Mouse (Mus musculus) left cerebral cortex, postnatal 4 days (tissue): ENCODE results near the gene Ubqln4. TPM values are rescaled to one million over a fixed set of nuclear protein-coding genes. Genes with fewer than 3 reads are reported as not detected.
A peak's percentile ranks its signal among the peaks of the same experiment; 100 is the strongest.

ENCODE experiments used
- DNase-seq: peaks from one replicate; pipeline ENCODE4 v3.0.0-alpha.2; 2022
- intact Hi-C: fragments of 180-260 bp; cut with DNase I; formaldehyde crosslinking; loops from one replicate; pipeline ENCODE4 v1.15.1; 2025
- total RNA-seq, 2 experiments: library from RNA; stranded (reverse); gene quantifications; 2 replicates each; pipeline ENCODE4 v1.2.3; 2021

Ubqln4 gene
- 100 to 1,000 TPM in 1 of 2 experiments, 10 to 100 TPM in 1; 97.5 to 105 TPM for total RNA-seq

DNA sequence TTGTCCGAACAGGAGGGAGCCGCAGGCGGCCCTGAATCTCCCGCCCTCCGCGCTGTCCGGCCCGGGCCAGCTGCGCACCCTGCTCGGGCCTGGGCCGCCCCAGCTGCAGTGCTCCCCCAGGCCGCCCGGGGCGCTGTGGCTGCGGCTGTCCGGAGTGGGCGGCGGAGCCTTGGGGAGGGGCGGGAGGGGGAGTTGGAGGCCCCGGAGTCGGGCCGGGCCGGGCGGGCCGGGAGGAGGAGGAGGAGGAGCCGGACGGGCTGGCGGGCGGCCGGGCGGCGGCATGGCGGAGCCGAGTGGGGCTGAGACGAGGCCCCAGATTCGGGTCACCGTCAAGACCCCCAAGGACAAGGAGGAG, at the start of gene Ubqln4:
Ubqln4 (plus strand) TSS at position 234 of the 355 bp plus-strand sequence.
- peak; percentile 94 for DNase-seq
- intact Hi-C loops: no loop called here

DNA sequence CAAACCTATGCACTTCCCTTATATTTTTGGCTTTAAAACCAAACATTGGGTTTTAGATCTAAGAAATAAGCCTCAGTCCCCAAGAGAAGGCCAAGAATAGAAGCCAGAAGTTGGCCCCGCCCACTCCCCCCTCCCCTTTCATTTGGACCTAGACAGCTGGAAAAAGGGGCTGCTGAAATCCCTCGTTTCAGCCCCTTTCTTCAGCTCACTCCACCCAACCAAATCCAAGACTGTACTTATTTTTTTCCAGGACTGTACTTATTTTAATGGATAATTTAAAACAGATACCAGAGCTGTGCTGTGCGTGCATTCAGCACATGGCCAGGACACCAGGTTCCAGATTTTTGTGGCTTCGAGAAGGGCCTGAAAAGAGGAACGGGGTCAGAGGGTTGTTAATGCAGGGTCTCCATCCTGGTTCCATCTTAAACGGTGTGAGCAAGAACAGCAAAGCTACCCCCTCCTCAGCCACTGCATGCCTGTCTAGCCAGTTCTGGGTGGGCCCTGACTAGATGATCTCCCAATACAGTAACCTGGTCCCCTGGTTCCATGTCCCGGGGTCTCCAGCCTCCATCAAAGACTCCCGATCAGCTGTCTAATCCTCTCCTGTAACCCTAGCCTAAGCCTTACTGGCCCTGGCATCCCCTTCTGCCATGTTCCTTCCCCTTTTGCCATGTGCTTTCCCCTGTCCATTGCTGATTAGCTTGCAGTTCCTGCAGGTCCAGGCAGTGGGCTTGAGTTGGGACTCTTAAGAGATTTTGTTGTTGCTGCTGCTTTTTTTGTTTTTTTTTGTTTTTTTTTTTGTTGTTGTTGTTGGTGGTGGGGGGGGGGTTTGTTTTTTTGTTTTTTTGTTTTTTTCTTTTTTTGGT, 49.4 kb upstream of the Ubqln4 start:
- no peak for DNase-seq
- intact Hi-C loops: no loop called here

DNA sequence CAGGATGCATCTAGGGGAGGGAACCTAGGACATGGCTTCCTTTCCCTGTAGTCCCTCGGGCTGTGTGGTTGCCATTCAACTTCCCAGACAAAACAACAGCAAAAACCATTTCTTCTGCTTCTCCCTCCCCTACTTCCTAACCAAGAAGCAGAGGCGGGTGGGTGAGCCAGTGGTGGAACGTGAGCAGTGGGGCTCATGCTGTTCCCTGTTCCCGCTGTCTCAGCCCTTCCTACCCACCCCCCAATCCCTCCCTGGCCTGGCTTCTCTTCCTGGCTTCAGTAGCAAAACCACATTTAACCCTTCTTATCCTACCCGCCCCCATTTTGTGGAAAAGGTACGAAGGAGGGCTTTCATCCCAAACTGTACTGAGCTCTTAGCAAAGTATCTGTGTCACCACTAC, 48.5 kb upstream of the Ubqln4 start:
- no peak for DNase-seq

DNA sequence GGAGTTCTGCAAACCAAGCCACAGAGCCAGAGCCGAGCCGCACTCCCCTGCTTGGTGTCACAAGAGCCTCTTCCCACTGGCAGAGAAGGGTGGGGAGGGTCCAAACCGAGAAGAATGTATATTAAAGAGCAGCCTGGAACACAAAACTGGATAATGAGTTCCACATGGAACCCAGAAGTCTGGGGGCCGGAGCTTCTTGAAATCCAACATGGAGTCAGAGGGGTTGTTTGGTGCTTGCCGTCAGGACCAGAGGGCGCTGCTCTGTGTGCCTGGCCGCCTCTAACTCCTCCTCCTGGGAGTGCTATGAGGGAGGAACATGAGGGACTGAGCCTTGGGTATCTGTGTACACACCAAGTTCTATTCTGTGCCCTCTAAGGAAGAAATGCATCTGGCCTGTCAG, 47.8 kb upstream of the Ubqln4 start:
- intact Hi-C loops: no loop called here
- no peak for DNase-seq

More for the DNA sequence above, 48.5 kb upstream of the Ubqln4 start:
- intact Hi-C loops: no loop called here

DNA sequence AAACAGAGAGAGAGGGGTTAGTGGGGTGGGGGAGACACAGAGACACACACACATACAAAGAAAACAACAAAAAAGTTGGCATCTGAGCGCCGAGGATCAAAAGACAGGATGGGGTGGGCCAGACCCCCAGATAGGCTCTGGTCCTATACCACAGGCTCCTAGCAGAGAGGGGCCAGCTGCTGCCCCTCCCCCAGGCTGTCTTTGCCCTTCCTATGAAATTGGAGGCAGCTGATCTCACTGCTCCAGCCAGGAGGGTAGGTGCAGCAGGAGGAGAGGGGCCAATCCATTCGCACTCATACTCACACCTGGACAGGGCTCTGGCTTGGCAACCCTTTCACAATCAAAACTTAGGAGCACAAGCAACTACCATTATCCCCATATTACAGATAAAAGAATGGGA, 44.3 kb upstream of the Ubqln4 start:
- intact Hi-C loops: no loop called here
- no peak for DNase-seq

DNA sequence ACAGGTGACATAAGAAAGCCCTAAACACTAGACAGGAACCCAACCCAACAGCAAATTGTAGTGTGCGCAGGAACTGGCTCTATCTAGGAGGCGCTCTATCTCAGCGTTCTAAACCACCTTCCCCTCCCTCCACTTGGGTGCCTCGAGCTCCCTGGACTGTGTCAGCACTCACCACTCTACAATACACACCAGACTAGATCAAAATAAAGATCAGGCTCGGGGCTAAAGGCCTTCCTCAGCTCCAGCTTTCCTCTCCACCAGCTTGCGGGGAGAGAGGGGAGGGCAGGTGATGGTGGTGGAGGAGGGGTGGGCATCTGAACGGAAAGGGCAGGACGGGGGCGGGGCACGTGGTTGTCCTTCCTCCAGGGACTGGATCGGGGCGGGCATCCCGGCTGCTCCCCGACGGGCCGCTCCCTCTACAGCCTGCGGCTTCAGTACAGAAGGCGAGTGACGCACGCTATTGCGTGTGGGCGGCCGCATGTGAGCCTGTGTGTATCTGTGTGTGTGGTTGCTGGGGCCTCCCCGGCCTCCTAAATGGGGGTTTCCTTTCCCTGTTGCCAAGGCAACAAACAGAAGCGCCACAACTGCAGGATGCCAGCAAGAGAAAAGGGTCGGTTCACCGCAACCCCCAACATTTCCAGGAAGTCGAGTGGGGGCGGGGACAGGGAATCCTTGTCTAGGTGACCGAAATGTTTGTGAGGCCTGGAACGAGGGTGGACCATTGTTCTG, 43.7 kb upstream of the Ubqln4 start, which contains the start of gene Lmna:
Lmna (minus strand) TSS at position 265 of the 729 bp plus-strand sequence.
- intact Hi-C loops: no loop called here
- DNase-seq: peak; percentile 95

DNA sequence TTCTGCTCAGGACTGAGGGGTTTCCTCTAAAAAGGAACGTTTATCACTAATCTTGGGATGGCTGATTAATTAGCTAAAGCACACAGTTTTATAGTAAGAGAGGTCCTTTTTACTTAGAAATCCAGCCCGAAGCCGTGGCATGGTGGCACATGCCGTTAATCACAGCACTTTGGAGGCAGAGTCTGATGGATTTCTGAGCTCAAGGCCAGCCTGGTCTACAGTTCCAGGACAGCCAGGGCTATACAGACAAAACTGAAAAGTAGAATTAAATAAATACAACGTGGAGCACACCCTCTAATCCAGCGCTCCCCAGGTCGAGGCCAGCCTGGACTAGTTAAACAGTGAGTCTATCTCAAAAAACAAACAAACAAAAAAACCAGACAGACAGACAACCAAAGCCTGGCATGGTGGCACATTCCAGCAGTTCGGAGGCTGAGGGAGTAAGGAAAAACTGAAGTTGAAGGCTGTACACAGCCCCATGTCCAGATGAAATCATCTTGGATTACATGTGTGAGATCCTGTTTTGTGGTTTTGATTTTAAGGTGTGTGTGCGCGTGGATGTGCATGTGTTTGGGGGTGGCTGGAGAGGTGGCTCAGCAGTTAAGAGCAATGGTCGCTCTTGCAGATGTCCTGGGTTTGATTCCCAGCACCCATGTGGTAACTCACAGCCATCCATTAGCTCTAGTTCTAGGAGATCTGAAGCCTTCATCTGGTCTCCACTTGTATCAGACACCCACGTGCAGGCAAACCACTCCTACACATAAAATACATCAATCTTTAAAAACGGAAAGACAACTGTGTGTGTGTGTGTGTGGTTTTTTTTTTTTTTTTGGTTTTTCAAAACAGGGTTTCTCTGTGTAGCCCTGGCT, 42.9 kb upstream of the Ubqln4 start:
- no peak for DNase-seq
- intact Hi-C loops: no loop called here

DNA sequence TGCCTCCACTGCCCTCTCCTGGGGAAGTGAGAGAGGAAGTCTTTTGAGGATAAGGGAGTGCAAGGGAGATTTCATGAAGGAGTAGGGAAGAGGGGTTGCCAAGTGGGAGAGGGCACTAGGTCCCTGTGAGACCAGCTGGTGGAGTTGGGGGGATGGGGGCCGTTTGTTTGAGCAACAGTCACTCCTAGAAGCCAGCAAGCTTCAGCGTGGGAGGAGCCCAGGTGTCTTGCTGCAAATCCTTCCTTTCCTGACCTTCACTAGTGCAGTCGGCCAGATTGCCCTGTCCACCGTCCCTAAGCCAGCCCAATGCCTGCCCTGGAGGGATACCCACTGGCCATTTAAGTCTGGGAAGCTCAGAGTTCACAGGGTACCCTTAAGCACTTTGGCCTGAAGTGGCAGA, 42.0 kb upstream of the Ubqln4 start:
- no peak for DNase-seq
- intact Hi-C loops: no loop called here

DNA sequence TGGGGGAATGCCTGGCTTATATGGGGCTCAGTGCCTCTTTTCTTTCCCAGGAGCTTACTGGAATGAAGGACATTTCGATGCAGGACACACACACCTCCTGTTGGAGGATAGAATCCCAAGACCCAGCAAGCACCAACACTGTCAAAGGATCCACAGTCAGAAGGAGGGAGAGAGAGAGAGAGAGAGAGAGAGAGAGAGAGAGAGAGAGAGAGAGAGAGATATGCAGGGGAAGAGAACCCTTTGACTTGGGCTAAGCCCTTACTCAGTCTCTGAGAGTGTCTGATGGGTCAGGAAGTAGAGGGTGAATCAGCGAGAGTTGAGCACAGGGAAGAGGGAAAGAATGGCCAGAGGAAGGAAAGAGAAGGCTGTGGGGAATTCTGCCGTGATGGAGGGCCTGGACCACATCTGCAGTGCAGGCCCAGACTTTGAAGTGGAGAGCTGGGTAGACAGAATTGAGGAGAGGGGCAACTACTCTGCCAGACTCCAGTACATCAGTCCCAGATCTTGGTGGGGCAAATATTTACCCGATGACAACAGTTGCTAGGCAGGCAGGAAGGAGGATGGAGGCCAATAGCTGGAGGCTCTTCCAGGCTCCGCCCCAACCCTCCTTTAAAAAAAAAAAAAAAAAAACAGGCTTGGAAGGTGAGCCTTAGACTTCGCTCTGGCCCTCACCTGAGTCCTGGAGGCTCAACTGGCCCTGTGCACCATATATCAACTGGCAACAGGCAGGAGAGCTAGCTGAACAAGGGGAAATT, 41.2 kb upstream of the Ubqln4 start:
- no peak for DNase-seq
- intact Hi-C loops: no loop called here

DNA sequence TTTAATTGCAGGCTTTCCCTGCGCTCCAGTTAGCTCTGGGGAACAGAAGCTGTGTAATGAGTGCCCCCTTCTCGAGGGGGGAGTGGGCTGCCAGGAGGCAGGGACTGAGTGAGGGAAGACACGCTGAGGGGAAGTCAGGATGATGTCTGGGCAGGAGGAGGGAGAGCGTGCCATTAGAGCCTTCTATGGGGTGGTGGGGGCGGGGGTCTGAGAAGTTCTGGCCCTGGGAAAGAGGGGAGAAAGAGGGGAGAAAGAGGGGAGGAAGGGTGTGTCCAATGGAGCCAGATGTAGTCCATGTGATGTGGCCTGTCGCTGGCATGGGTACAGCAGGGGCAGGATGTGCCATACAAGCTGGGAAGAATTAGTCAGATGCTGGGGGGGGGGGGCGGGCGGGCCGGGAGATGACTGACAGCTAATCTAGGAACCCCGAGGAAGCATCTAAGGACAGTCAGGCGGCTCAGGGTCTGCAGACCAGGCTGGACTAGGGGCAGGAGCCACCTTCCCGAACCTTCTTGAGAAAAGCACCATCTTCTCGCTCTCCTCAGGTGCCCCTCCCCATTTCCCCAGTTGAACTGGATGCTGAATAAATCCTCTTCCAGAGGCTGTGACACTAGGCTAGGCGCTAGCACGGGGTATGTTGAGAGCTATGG, 40.5 kb upstream of the Ubqln4 start:
- DNase-seq: no peak
- intact Hi-C loops: no loop called here

DNA sequence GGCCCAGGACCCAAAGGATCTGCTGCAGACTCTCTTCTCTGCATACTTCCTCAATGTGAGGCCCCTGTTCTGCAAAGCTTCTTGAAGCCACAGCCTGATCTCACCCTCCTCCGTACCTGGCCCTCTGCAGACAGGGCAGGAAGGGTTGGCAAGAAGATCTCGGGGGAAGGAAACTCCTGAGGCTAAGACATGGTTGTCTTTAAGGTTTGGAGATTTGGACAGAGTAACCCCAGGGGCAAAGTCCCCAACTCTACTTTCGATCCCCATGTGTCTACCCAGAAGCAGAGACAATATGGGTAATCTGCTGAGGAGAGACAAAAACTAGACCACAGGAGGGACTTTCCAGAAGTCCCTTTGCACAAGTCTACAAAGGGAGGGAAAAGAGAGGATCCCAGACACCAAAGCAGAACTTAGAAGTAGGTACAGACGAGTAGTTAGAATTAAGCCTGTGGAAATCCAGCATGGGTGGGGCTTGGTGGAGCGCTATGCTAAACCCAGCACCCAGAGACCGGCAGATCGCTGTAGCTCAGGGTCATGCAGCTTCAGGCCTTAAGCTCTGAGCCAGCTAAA, 39.9 kb upstream of the Ubqln4 start:
- no peak for DNase-seq
- intact Hi-C loops: no loop called here

DNA sequence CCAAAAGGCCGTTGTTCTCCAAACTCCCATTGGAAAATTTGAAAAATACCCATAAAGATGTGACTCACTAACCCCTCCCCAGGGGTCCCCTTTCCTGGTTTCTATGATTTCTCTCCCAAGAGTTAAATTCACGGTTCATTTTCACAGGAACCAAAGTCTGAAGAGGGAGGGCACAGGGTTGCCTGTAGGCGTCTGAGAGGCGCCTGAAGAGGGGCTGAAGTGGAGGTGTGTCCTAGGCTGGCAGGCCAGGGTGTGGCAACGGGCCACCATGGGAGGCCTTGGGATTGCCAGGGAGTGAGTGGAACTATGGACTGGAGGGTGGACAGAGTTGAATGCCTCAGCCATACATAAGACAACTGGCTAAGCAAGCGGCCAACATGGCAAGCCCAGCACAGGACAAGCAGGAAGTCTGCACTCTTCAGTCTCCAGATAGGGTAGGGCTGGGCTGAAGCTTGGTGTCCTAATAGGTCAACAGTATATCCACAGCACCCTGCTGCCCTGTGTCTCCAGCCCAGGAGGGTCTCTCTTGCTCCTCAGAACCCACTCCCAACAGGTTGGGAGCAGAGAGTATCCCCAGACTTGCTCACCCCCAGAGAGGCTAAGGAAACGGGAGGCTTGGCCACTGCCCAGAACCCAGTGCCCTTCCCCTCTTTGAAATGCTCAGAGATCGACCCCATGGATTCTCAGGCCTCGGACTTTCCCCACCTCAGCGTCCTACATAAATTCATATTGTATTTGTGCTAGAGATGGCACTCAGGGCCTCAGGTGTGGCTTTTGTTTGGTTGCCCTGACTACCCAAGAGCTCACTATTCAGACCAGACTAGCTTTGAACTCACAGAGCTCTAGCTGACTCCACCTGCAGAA, 39.1 kb upstream of the Ubqln4 start:
- intact Hi-C loops: no loop called here
- DNase-seq: no peak

DNA sequence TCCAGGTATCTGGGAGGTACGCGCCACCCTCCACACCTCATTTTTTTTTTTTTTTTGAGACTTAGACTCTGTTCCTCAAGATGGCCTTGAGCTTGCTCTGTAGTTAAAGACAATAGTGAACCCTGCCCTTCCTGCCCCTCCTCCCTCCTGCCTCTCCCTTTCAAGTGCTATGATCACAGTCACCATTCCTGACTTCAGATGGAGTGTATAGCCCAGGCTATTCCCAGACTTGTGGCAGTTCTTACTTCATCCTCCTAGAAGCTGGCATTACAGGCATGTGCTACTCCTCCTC, 38.5 kb upstream of the Ubqln4 start:
- no peak for DNase-seq
- intact Hi-C loops: no loop called here

DNA sequence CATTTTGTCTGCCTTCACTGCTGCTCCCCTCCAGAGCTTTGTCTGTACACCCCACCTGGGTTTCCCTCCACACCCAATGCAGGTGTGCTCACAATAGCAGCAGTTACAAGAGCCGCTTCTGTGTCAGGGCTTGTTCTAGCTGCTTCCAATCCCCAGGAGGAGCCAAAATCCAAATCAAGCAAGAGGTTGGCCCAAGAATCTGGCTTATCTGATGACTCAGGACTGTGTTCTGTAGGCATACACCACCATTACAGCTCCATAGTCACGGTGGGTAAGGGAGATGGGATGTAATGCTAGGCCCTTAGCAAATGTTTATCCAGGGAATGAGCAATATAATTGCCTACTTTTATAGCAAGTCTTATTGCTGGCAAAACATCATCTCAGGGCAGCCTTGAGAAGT, 37.2 kb upstream of the Ubqln4 start:
- no peak for DNase-seq
- intact Hi-C loops: no loop called here

DNA sequence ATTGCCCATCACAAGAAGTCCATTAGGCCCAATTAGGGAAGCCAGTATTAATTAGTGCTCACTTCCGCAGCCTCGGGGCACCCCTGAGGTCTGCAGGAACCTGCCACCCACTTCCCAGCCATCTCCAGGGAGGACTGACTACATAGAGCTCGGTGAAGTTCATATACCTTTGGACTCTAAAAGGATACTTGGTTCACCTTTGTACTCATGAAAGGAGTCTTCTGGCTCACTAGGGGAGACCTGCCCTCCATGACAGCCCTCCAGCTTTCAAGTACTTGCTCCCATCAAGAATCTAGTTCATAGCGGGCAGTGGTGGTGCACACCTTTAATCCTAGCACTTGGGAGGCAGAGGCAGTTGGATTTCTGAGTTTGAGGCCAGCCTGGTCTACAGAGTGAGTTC, 35.1 kb upstream of the Ubqln4 start:
- intact Hi-C loops: no loop called here
- DNase-seq: no peak

DNA sequence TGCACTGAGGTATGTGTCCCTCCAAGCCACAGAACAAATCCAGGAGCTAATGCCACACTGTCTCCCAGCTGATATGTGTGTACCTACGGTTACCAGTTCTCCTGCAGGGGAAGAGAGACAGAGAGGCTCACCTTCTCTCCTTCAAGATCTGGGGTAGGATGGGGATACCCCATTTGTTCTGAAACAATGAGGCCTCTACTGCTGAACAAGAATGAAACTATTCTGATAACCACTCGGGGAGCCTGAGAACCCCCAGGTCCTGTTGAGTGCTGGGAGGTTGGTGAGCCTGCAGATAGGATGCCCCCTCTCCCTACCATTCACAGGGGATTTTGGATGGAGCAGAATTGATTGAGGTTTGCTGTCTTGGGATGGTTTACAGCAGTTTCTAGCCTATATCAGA, 33.5 kb upstream of the Ubqln4 start:
- intact Hi-C loops: loop anchor here (10.0 kb wide), 1 partner anchor 105 kb away; the partner anchor contains the start of gene Pmf1
- DNase-seq: no peak

DNA sequence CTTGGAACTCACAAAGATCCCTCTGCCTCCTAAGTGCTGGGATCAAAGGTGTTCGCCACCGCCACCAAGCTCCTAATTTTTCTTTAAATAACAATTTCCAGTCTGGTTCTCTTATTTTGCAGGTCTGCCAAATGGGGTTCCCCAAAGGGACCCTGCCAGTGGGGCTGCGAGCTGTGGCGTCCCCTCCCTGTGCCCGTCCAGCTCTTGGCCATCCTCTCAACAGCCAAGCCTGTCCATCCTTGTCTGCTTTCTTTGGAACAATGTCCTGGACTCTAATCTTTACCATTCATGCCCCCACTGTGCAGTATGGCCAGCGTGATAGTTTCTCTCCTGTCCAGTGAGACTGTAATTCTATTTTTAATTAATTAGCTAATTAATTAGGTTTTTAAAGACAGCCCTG, 32.4 kb upstream of the Ubqln4 start:
- DNase-seq: no peak
- intact Hi-C loops: loop anchor here (10.0 kb wide), 1 partner anchor 106 kb away; the partner anchor contains the start of gene Pmf1

DNA sequence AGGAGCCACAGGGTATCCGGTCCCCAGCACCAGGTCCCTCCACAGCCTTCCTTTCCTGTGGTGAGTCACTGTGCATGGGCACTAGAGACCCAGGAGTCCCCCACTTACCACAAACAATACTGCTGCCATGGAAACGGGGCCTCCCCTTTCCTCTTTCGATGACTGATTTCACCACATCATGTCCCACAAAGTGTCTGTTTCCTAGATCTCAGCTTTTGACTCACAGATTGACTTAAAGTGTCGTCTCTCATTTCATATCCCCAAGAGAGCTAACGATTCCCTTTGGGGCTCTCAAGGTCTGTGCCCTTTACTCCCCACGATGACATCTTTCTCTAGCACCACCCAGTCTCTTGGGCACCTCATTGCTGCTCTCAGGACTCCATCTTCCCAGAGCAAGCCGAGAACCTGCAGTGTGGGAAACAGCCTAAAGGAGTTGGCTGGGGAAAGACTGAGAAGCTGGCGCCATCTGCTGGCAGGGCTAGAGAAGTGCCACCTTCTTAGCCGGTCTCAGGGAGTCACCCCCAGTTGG, 31.7 kb upstream of the Ubqln4 start:
- peak; percentile 60 for DNase-seq
- intact Hi-C loops: loop anchor here (2.0 to 10.0 kb wide), 2 partner anchors 39 to 107 kb away; partner anchors contain the start of gene Pmf1
